Mouse (Mus musculus) naive thymus-derived CD4-positive, alpha-beta T cell, adult 2 months (primary cell): ENCODE data around the gene 1700040F15Rik.
"Not testable (repeated sequence)": the region's sequence is repeated elsewhere in the genome, so short reads cannot be mapped to it uniquely, and the experiment has no call there.

ENCODE experiments used
- DNase-seq: peaks from one replicate; pipeline ENCODE4 v3.0.0-alpha.2; 2011; ENCODE audit warnings: low read depth

The 1700040F15Rik gene

GRCm38 (mm10) chrY:61101947-61102346 lies at the start of gene 1700040F15Rik:
1700040F15Rik (plus strand) TSS chrY:61102247.
- not testable (repeated sequence) for DNase-seq
